Comparison of ENCODE assay signal across 8 mouse cellular contexts in the genomic region with DNA sequence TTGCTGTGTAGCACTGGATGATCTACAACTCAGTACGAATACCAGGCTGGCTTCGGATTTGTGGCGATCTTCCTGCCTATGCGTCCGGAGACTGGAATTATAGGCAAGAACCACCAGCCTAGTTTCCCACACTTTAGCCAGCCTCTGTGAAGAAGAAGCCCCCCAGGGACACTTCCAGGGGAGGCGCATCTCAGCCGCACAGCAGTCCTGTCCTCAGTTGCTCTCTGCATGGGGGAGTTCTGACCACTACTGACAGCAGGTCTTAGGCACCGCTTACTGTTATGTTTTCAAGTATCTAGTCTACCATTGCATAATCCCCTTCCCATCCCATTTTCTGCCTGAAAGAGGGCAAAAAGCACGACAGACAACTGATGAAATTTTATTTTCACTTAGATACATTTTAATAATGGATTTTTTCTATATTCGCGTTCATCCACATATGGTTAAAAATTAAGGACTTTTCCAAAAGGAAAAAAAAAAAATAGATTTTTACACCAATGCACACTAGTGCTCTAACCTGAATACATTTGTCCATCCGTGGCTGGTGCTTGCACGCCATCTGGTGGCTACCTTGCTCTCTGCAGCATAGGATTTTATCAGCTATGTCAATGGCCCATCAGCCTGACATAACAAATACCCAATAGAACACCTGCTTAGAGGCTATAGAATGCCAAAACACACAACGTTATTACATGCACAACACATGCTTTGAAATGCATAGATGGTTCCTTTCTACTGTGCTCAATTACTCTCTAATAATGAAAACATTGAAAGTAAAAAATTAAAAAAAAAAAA. TPM values are rescaled to one million over a fixed set of nuclear protein-coding genes. Genes with fewer than 3 reads are reported as not detected.
DNase-seq lines count a peak whose midpoint lies in the region; ATAC-seq and TF ChIP-seq lines count a peak whose summit lies in the region.

No protein-coding gene starts in this region.

- TF ChIP-seq CTCF in bone marrow, adult 2 months (IDR thresholded peaks at IDR 0.05; ENCODE audit: control insufficient read depth, insufficient read depth, low read length) = peak; percentile 96

- ATAC-seq in lung, embryonic 15.5 days (ENCODE audit: borderline replicate concordance, extremely low read depth, low FRiP score, low TSS enrichment) = peak; percentile 49; the same call in 1 of the 2 replicates

- no peak for TF ChIP-seq POLR2A in bone marrow, adult 2 months (IDR thresholded peaks at IDR 0.05; ENCODE audit: borderline replicate concordance, control insufficient read depth, low read depth, low read length)

- H3K4me1 ChIP-seq in bone marrow, adult 2 months (ENCODE audit: control insufficient read depth, insufficient read depth, low read length) = no peaks in the 10 kb centered on the region
- peaks cover 8% of the 10 kb centered on the region for H3K4me1 ChIP-seq in forebrain, embryonic 10.5 days
- peaks cover 6% of the 10 kb centered on the region for H3K4me1 ChIP-seq in lung, embryonic 15.5 days

- no peak overlapping the region for H3K9ac ChIP-seq in lung, embryonic 15.5 days

- H3K27ac ChIP-seq in bone marrow, adult 2 months (ENCODE audit: control insufficient read depth, insufficient read depth, low read depth, low read length, poor library complexity) = no peak overlapping the region
- H3K27ac ChIP-seq in forebrain, embryonic 10.5 days = peak overlapping the region; percentile 62
- H3K27ac ChIP-seq in lung, embryonic 15.5 days = no peak overlapping the region; the same call in 1 of the 2 replicates

- intact Hi-C loops in heart, postnatal 36 days (cut with DNase I) = loop anchor here (1.0 to 2.0 kb wide), 3 partner anchors 22 to 196 kb away; no protein-coding TSS in a partner anchor

- no peaks in the 10 kb centered on the region for H3K27me3 ChIP-seq in forebrain, embryonic 10.5 days (ENCODE audit: poor library complexity, severe bottlenecking)
- H3K27me3 ChIP-seq in lung, embryonic 15.5 days = no peaks in the 10 kb centered on the region

- peak; percentile 62 to 75 for DNase-seq in CD8-positive naive resting alpha-beta T cell, adult 2 months (ENCODE audit: low read depth in 2 of 2, low spot score in 2 of 2)
- DNase-seq in forebrain, embryonic 10.5 days (ENCODE audit: extremely low spot score, low spot score) = peak; percentile 77
- peak; percentile 84 to 90 for DNase-seq in heart, postnatal 36 days
- peak; percentile 31 for DNase-seq in large intestine, adult 2 months (ENCODE audit: low read depth, low spot score)
- peak; percentile 69 for DNase-seq in ovary, postnatal 10 days (ENCODE audit: low spot score)
- DNase-seq in thymus, postnatal 14 days = peak; percentile 81

- H3K4me2 ChIP-seq in lung, embryonic 15.5 days = no peak overlapping the region

- no peaks in the 10 kb centered on the region for H3K36me3 ChIP-seq in forebrain, embryonic 10.5 days (replicated peaks)
- H3K36me3 ChIP-seq in lung, embryonic 15.5 days = no peaks in the 10 kb centered on the region

- H3K4me3 ChIP-seq in bone marrow, adult 2 months (replicated peaks; ENCODE audit: control insufficient read depth, low read depth, low read length) = no peak overlapping the region
- H3K4me3 ChIP-seq in forebrain, embryonic 10.5 days = no peak overlapping the region
- H3K4me3 ChIP-seq in lung, embryonic 15.5 days = no peak overlapping the region

- no peaks in the 10 kb centered on the region for H3K9me3 ChIP-seq in forebrain, embryonic 10.5 days
- no peaks in the 10 kb centered on the region for H3K9me3 ChIP-seq in lung, embryonic 15.5 days

- 47% methylated on average over 14 of the region's 14 CpGs for WGBS in bone marrow, adult 2 months
- WGBS in forebrain, embryonic 10.5 days = 41% methylated on average over 14 of the region's 14 CpGs
- 51% methylated on average over 14 of the region's 14 CpGs for WGBS in large intestine, adult 2 months
- WGBS in lung, embryonic 15.5 days = 41% methylated on average over 14 of the region's 14 CpGs

RNA-seq across cellular contexts. Expression of a gene that starts 10.1 kb away (rescaled TPM):
- polyA plus RNA-seq in bone marrow, adult 2 months (2011; ENCODE audit: insufficient read depth, insufficient read length, low replicate concordance, missing spikeins) = 0.92 TPM in 1 of 2 replicates, not detected in the other
- 11.9 and 16.3 TPM in 2 replicates for polyA plus RNA-seq in forebrain, embryonic 10.5 days (2016; fragmentation: Nextera tagmentation; extraction: Ambion mirVana)
- 100 to 1,000 TPM; 121 to 141 TPM for total RNA-seq in heart, postnatal 36 days (2021)
- polyA plus RNA-seq in large intestine, adult 2 months (2012; rRNA removed) = 0.92 and 2.5 TPM in 2 replicates
- polyA plus RNA-seq in lung, embryonic 15.5 days (2015; fragmentation: Nextera tagmentation; extraction: Ambion mirVana) = 13.3 and 14.5 TPM in 2 replicates

Comparison
In these comparisons a context has a peak if more than half of its experiments do, and no peak if none do; other contexts are left out.
1. DNase-seq: peak in every context shown above with its lines; median percentile 87 in heart, postnatal 36 days; 81 in thymus, postnatal 14 days; 77 in forebrain, embryonic 10.5 days; 69 in ovary, postnatal 10 days; 68 in CD8-positive naive resting alpha-beta T cell, adult 2 months; 31 in large intestine, adult 2 months.